Mouse (Mus musculus) frontal cortex, postnatal 10 days (tissue): ENCODE results near the gene Dennd4a.

Source experiments
- DNase-seq, 2 experiments: peaks; one replicate each; pipeline ENCODE4 v3.0.0; 2022; ENCODE audit warnings: low spot score in 2 of 2, mixed read lengths in 1 of 2

The Dennd4a gene

DNA sequence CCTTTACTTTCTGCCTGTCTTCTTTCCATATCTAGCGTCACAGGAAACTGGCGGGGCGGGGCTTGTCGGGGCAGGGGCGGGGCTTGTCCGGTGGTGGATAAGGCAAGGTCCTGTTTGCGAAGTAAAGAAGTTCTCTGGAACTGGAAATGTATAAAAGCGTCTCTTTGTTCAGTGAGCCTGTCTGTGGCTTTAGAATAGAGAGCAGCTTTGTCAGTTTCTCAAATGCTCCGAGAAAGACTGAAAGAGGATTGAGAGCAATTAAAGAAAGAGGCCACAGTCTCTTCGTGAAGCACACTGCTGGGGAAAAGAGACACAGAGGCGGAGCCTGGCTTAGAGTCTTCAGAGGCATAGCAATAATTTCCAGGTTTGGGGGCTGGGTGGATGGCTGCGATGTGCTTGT lies 145.2 kb downstream of the Dennd4a start:
- no peak for DNase-seq

DNA sequence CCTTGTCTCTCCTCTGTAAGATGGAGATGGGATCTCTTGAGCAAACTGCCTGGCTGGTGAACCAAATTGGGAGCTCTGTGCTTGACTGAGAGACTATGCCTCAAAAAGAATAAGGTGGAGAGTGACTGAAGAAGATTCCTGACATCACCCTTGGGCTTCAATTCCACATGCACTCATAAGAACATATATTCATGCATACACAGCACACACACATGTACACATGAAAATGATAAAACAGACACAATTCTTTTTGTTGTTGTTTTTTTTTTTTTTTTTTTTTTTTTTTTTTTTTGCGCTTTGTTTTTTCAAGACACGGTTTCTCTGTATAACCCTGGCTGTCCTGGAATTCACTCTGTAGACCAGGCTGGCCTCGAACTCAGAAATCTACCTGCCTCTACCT lies 146.1 kb downstream of the Dennd4a start:
- no peak for DNase-seq

DNA sequence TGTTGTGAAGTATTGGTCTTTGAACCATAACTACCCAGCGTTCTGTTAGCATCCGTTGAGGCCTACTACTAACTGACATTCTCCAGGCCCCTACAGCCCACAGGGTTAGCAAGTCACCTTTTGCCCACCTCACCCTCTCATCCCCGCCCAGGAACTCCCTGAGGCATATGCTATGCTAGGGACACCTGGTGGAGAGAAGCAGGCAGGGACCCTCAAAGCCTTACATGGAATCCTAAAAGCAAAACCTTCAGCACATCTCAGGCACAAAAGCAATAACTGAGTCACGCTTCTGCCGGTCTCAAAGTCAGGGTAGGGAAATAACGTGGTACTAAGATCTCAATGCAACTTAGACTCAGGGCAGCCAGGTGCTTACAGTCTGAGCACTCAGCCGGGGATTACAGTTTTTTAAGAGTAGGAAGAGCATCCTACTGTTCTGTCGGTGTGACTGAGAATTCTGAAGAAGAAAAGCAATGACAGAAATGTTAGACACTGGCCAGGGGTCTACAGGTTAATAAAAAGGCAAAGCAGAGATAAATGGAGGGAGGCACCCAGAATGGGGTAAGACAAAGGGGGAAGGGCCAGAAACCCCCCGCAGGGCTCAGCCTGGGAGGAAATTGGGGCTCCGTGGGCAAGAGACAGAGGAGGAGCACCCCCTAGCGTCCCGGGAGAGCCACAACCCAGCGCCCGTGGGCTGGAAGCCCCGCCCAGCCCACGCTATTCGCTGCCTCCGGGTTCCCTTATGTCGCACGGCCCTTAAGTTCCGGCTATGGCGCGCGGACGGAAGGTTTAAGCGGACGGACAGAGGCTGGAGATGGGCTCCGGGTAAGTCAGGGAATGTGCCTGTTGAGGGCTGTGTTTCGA lies 149.2 kb downstream of the Dennd4a start, which contains the start of gene Ints14:
Ints14 (plus strand) TSS at position 789 of the 861 bp plus-strand sequence.
- DNase-seq = peak; percentile 90 to 94

DNA sequence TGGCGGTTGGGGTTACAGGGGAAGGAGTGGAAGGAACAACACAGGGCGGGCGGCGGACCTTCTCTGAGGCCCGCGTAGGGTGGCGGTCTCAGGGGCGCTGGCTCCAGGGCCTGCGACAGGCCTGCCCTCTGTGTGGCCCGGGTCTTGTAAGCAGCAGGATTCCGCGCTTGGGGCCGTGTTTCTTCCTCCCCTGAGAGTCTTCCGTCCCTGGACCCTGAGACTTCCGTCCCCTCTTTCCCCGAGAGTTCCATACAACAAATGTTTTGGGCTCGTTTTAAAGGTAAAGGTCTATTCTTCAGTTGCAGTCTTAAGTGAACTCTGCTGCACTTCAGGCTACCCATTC lies 149.8 kb downstream of the Dennd4a start:
- DNase-seq = no peak
